Mouse (Mus musculus) kidney, embryonic 14.5 days (tissue): ENCODE measurements around the gene Osgin1. TPM values are rescaled to one million over a fixed set of nuclear protein-coding genes. Genes with fewer than 3 reads are reported as not detected.

Experiments used
- ATAC-seq: fragments of 200-750 bp; cut with Nextera tagmentation; 2 replicates; pipeline ENCODE4 v1.8.0; 2017; ENCODE audit warnings: moderate number of reproducible peaks, mild to moderate bottlenecking, moderate TSS enrichment, moderate library complexity; ENCODE audit not compliant: low FRiP score, low TSS enrichment
- H3K27ac ChIP-seq: fragments of 300-500 bp; sonication (generic); 2 replicates; pipeline ENCODE4 v1.5.1; 2014; ENCODE audit warnings: low read depth, mild to moderate bottlenecking, low read length, moderate library complexity, mixed read lengths
- H3K27me3 ChIP-seq: fragments of 300-500 bp; sonication (generic); 2 replicates; pipeline ENCODE4 v1.6.1; 2014; ENCODE audit warnings: mild to moderate bottlenecking, low read length; ENCODE audit not compliant: control insufficient read depth, insufficient read depth
- H3K36me3 ChIP-seq: fragments of 300-500 bp; sonication (generic); 2 replicates; pipeline ENCODE4 v1.6.1; 2014; ENCODE audit warnings: low read length, mixed read lengths; ENCODE audit not compliant: control insufficient read depth, insufficient read depth
- H3K4me1 ChIP-seq: fragments of 300-500 bp; sonication (generic); 2 replicates; pipeline ENCODE4 v1.6.1; 2014; ENCODE audit warnings: low read length, mixed read lengths; ENCODE audit not compliant: control insufficient read depth, insufficient read depth
- H3K4me2 ChIP-seq: fragments of 300-500 bp; sonication (generic); replicated peaks from 2 replicates; pipeline ENCODE4 v1.6.1; 2014; ENCODE audit warnings: low read depth, mild to moderate bottlenecking, low read length
- H3K4me3 ChIP-seq: fragments of 300-500 bp; sonication (generic); 2 replicates; pipeline ENCODE4 v1.5.1; 2014; ENCODE audit warnings: mild to moderate bottlenecking, low read length
- H3K9ac ChIP-seq: fragments of 300-500 bp; sonication (generic); 2 replicates; pipeline ENCODE4 v1.6.1; 2014; ENCODE audit warnings: low read depth, mild to moderate bottlenecking, low read length, moderate library complexity
- H3K9me3 ChIP-seq: fragments of 300-500 bp; sonication (generic); 2 replicates; pipeline ENCODE4 v1.6.1; 2016; ENCODE audit warnings: low read length; ENCODE audit not compliant: control insufficient read depth
- WGBS: fragments of 180-500 bp; shearing (Covaris S2); extraction: QIAGEN DNeasy Blood & Tissue Kit; methylation state at CpG from one replicate; pipeline ENCODE4 v1.1.7; 2014; 5-methylcytosine and 5-hydroxymethylcytosine counted together
- polyA plus RNA-seq: library from polyadenylated mRNA; unstranded; fragments of >200 nt; fragmentation: Nextera tagmentation; extraction: Ambion mirVana; gene quantifications from 2 replicates; pipeline ENCODE4 v1.2.1, GENCODE M21; 2014

Gene Osgin1
- polyA plus RNA-seq, 1 experiment from 2014 or later, result 1.2 TPM

DNA sequence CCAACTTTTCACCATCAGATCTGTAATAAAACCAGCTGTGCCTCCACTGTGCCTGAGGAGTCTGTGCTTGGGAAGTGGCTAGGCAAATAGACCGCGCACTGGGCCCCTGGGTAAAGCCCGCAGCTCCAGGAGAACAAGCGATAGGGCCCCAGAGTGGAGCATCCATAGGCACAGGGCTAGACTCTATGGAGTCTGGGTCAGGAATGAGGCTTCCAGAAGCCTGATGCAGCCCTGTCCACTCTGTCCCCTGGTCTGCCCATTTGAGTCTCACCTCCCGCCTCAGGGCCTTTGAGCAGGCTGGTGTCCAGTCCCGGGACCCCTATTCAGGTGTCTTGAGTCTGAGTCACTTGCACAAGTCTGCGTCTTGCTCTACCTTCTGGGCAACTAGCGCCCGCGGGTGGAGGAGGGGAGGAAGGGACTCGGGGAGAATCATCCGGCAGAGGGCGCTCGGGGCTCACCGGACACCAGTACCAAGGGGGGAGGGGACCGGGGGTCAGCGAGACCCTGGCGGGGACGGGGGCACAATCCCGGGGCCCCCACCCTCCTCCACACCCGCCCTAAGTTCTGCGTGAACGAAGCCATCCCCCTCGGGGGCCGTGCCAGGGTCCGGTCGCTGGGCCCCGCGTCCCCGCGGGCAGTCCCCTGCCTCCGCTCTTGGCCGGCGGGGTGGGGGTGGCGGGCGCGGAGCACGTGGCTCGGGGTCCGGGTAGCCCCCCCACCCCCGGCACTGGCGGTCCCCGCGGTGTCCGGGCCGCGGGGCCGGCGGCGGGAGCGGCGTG, 12.5 kb downstream of the Osgin1 start, which contains the start of gene Necab2:
Necab2 (plus strand) TSS at position 509 of the 779 bp plus-strand sequence.
- Histone ChIP-seq H3K27ac (no peak within 1 kb of the TSS), H3K4me1 (0 out of 2 replicates have a peak, but pooled peaks cover 7% of the 10 kb centered on the region), H3K36me3 (no peaks in the 10 kb centered on the region), H3K4me2 (peak within 1 kb of the TSS; percentile 99), H3K9ac (peak within 1 kb of the TSS; percentile 69), H3K9me3 (no peaks in the 10 kb centered on the region), H3K4me3 (peak within 1 kb of the TSS; percentile 67), H3K27me3 (peaks cover 26% of the 10 kb centered on the region)
- ATAC-seq, result peak; percentile 81
- WGBS, result 2% methylated on average over 26 of the region's 52 CpGs

DNA sequence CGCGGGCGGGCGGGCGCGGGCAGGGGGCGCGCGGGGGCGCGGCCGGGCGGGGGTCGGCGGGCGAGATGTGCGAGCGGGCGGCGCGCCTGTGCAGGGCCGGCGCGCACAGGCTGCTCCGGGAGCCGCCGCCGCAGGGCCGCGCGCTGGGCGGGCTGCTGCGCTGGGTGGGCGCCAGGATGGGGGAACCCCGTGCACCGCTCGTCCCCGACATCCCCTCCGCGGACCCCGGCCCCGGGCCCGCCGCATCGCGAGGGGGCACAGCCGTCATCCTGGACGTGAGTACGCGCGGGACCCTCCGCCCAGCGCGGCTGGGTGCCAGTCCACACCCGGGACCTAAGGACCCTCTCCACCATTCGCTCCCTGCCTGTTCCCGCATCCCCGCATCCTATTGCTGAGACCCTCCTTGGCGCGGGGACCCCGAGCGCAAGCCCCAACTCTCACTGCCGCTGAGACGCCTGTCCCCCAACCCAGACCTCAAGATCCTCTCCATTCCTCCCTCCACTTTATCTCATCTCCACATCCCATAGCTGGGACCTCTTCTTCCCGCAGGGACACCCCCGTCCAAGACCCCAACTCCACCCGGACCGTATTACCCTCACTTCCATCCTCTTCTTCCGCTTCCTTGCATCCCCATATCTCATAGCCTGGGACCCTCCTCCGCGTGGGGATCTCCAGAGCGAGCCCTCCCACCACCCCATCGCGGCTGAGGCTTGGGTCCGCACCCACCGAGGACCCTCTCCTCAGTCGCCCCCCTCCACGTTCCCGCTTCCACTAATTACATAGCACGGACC, 13.3 kb downstream of the Osgin1 start:
- peaks cover 26% of the 10 kb centered on the region for H3K27me3 ChIP-seq
- H3K4me2 ChIP-seq, result peak overlapping the region; percentile 99
- H3K4me1 ChIP-seq, result 0 out of 2 replicates have a peak, but pooled peaks cover 7% of the 10 kb centered on the region
- no peaks in the 10 kb centered on the region for H3K9me3 ChIP-seq
- under 1% methylated on average over 45 of the region's 80 CpGs for WGBS
- H3K36me3 ChIP-seq, result no peaks in the 10 kb centered on the region
- H3K4me3 ChIP-seq, result peak overlapping the region; percentile 67
- peak overlapping the region; percentile 69 for H3K9ac ChIP-seq
- H3K27ac ChIP-seq, result no peak overlapping the region
- peak; percentile 56 for ATAC-seq

DNA sequence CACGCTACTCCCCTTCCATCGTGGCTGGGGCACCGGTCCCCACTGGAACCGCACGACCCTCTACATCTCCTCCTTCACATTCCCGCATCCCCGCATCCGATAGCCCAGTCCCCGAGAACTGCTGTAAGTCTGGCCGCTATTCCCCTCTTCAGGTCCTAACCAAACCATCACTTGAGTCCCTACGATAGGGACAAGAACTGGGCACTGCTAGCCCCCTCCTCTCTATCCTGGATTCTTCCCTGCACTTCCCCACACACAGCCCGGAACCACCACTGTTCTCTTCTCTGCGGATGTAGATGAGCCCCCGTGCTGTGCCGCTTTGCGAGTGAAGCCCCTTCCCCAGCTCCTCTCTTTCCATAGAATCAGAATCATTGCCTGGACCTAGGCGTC, 13.9 kb downstream of the Osgin1 start:
- Histone ChIP-seq H3K4me1 (0 out of 2 replicates have a peak, but pooled peaks cover 7% of the 10 kb centered on the region), H3K4me2 (peak overlapping the region; percentile 99), H3K4me3 (peak overlapping the region; percentile 67), H3K27me3 (peaks cover 26% of the 10 kb centered on the region), H3K9me3 (no peaks in the 10 kb centered on the region), H3K36me3 (no peaks in the 10 kb centered on the region), H3K27ac (no peak overlapping the region), H3K9ac (no peak overlapping the region)
- WGBS, result 3% methylated on average over 17 of the region's 17 CpGs
- no peak for ATAC-seq

DNA sequence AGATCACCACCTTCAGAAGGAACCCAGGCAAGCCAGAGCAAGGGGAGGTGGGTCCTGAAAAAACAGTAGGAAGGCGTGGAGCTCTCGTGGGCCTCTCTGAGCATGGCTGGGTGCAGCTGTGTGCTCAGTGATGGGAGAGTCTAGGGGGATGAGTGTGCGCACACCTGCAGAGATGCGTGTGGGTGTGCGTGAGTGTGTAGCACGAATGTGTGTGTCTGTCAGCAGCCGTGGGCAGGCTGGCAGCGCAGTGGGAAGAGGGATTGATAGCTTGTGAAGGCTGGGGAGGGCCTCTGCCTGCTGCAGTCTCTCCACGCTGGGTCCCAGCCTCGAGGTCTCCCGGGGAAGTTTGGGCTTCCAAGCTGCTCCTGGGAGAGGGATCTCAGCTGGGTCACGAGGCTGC, 15.7 kb downstream of the Osgin1 start:
- no peak for ATAC-seq
- no peak overlapping the region for H3K4me3 ChIP-seq
- H3K27ac ChIP-seq, result no peak overlapping the region
- no peaks in the 10 kb centered on the region for H3K36me3 ChIP-seq
- WGBS, result 76% methylated on average over 12 of the region's 12 CpGs
- H3K9ac ChIP-seq, result no peak overlapping the region
- H3K27me3 ChIP-seq, result peaks cover 25% of the 10 kb centered on the region
- no peaks in the 10 kb centered on the region for H3K9me3 ChIP-seq
- H3K4me2 ChIP-seq, result no peak overlapping the region
- H3K4me1 ChIP-seq, result 0 out of 2 replicates have a peak, but pooled peaks cover 7% of the 10 kb centered on the region

DNA sequence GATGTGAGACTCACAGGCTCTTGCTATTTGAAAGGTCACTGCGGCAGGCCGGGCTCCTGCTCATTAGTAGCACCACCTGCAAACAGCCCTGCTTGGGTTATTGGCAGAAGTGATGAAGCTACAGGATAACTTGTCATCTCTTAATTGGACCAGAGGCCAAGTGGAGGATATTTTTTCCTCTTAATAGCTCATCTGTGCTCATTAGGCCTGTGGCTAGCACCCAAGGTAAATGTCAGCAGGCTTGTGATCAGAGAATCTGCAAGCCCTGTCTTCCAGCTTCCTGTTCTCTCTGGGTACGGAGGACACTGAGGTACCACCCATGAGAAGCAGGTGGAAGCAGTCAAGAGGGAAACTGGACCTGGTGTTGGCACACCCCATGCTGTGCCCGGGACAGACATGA, 17.2 kb downstream of the Osgin1 start:
- no peak overlapping the region for H3K4me3 ChIP-seq
- H3K27ac ChIP-seq, result no peak overlapping the region
- H3K9me3 ChIP-seq, result no peaks in the 10 kb centered on the region
- H3K36me3 ChIP-seq, result no peaks in the 10 kb centered on the region
- no peak for ATAC-seq
- WGBS, result 94% methylated on average over 4 of the region's 4 CpGs
- peaks cover 22% of the 10 kb centered on the region for H3K27me3 ChIP-seq
- no peak overlapping the region for H3K9ac ChIP-seq
- H3K4me2 ChIP-seq, result no peak overlapping the region
- H3K4me1 ChIP-seq, result 0 out of 2 replicates have a peak, but pooled peaks cover 7% of the 10 kb centered on the region

DNA sequence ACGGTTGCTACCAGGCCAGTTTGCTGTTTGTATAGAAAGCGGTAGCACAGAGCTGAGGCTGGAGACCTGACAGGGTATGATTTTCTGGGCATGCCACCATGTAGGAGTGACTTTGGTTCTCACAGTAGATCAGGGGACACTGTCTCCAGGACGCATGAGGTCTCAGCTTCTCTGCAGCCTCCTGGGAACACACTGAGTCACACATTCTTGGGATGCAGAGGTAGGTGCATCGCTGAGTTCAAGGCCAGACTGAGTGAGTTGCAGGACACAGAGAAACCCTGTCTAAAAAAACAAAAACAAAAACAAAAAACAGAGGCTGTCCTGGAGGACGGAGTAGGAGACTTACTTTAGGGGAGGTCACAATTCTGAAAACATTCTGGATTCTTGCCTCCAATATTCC, 19.0 kb downstream of the Osgin1 start:
- H3K4me2 ChIP-seq, result no peak overlapping the region
- H3K27ac ChIP-seq, result no peak overlapping the region
- H3K27me3 ChIP-seq, result peaks cover 11% of the 10 kb centered on the region; the same call in 1 of the 2 replicates
- no peaks in the 10 kb centered on the region for H3K36me3 ChIP-seq
- H3K9ac ChIP-seq, result no peak overlapping the region
- no peak for ATAC-seq
- H3K4me3 ChIP-seq, result no peak overlapping the region
- 84% methylated on average over 5 of the region's 5 CpGs for WGBS
- H3K4me1 ChIP-seq, result no peaks in the 10 kb centered on the region
- H3K9me3 ChIP-seq, result no peaks in the 10 kb centered on the region

DNA sequence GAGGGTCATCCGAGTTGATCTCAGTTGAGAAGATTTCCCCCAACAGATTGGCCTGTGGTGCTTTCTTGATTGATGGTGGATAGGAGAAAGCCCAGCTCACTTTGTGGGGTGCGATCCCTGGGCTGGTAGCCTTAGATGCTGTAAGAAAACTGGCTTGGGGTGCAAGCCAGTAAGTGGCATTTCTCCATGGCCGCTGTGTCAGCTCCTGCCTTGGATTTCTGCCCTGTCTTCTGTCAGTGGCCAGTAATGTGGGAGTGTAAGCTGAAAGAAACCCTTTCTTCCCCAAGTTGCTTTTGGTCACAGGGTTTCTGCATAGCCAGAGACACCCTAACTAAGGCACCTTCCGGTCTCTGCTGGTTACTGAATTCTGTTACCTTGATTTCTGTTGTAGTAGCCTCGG, 22.1 kb downstream of the Osgin1 start:
- Histone ChIP-seq H3K36me3 (no peaks in the 10 kb centered on the region), H3K27ac (no peak overlapping the region), H3K4me2 (no peak overlapping the region), H3K9ac (no peak overlapping the region), H3K4me3 (no peak overlapping the region), H3K4me1 (0 out of 2 replicates have a peak, but pooled peaks cover 3% of the 10 kb centered on the region), H3K9me3 (no peaks in the 10 kb centered on the region), H3K27me3 (no peaks in the 10 kb centered on the region)
- WGBS, result 84% methylated on average over 5 of the region's 5 CpGs
- ATAC-seq, result no peak

DNA sequence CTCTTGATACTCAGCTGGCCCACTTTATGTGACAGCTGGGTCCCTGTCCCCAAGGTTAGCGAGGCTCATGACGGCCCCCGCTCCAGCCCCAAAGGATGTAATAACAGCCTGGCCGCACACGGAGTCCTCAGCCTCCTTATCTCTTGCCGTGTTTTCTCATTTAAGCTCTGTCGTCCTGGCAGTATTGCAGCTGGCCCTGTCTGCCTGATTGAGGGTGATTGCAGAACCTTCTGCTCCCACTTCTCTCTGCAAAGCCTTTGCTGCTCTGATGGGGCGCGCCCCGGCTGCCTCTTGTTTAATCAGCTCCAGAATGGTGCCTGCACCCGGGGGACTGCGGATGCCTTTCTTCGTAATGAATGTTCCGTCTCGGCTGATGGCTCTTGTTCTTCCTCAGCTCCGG, 25.8 kb downstream of the Osgin1 start:
- no peaks in the 10 kb centered on the region for H3K36me3 ChIP-seq
- H3K9ac ChIP-seq, result no peak overlapping the region
- no peak overlapping the region for H3K27ac ChIP-seq
- no peak overlapping the region for H3K4me3 ChIP-seq
- peaks cover 2% of the 10 kb centered on the region; the same call in 1 of the 2 replicates for H3K27me3 ChIP-seq
- ATAC-seq, result no peak
- 37% methylated on average over 16 of the region's 16 CpGs for WGBS
- H3K9me3 ChIP-seq, result no peaks in the 10 kb centered on the region
- peaks cover 10% of the 10 kb centered on the region; the same call in 1 of the 2 replicates for H3K4me1 ChIP-seq
- no peak overlapping the region for H3K4me2 ChIP-seq

DNA sequence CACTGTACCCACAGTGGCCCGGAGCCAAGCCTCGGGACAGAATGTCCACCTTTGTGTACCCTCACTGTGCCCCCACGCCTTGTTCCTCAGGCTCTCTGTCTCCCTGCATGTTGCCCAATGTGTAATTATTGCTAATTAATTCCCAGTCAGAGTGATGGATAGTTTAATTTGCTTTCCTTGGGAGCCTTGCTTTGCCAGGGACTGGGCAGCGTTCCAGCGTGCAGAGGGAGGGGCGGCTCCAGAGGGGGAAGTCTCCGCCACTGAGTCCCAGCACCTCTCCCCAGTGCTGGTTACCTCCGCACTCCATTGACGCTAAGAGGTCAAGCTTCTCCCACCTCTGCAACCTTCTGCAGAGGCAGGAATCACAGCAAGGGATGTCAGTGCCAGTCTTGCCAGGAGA, 27.4 kb downstream of the Osgin1 start:
- ATAC-seq, result no peak
- 69% methylated on average over 9 of the region's 9 CpGs for WGBS
- Histone ChIP-seq H3K36me3 (no peaks in the 10 kb centered on the region), H3K9me3 (no peaks in the 10 kb centered on the region), H3K27me3 (peaks cover 8% of the 10 kb centered on the region; the same call in 1 of the 2 replicates), H3K4me1 (peaks cover 24% of the 10 kb centered on the region), H3K9ac (no peak overlapping the region), H3K27ac (no peak overlapping the region), H3K4me3 (no peak overlapping the region), H3K4me2 (no peak overlapping the region)
